Mouse (Mus musculus): Measurements from ENCODE around the gene Glmp.
"Not testable (repeated sequence)": the region's sequence is repeated elsewhere in the genome, so short reads cannot be mapped to it uniquely, and the experiment has no call there.

GRCm38 (mm10) chr3:88375750-88376626 is 51.2 kb downstream of the Glmp start:
- not testable (repeated sequence) for TF ChIP-seq POLR2A (IDR thresholded peaks at IDR 0.05; ENCODE audit: low read depth, low read length); CTCF (IDR thresholded peaks at IDR 0.05; ENCODE audit: extremely low read depth, insufficient read length, insufficient replicate concordance, low read depth, low read length)
